Mouse (Mus musculus) bone marrow macrophage, adult 2 months (primary cell): ENCODE results near the gene Hes7. TPM values are rescaled to one million over a fixed set of nuclear protein-coding genes. Genes with fewer than 3 reads are reported as not detected.

Experiments
- H3K27ac ChIP-seq: 2 replicates; pipeline ENCODE4 v1.5.1; 2012; ENCODE audit warnings: low read depth, low read length; ENCODE audit not compliant: insufficient read depth
- H3K4me1 ChIP-seq: 2 replicates; pipeline ENCODE4 v1.6.1; 2012; ENCODE audit warnings: low read length; ENCODE audit not compliant: control insufficient read depth, insufficient read depth
- H3K4me3 ChIP-seq: 2 replicates; pipeline ENCODE4 v1.5.1; 2012; ENCODE audit warnings: mild to moderate bottlenecking, low read length, moderate library complexity; ENCODE audit not compliant: insufficient read depth
- CTCF ChIP-seq: IDR thresholded peaks from 2 replicates; pipeline ENCODE4 v1.5.1; 2012; ENCODE audit warnings: low read depth, mild to moderate bottlenecking, low read length, moderate library complexity
- POLR2A ChIP-seq: IDR thresholded peaks from 2 replicates; pipeline ENCODE4 v1.6.1; 2012; ENCODE audit warnings: mild to moderate bottlenecking, low read depth, low read length, borderline replicate concordance
- polyA plus RNA-seq: library from polyadenylated mRNA; stranded (reverse); fragments of >200 nt; gene quantifications from 2 replicates; pipeline ENCODE4 v1.2.4, GENCODE M21; 2012; ENCODE audit not compliant: missing spikeins, insufficient read depth, insufficient read length

Gene Hes7
- polyA plus RNA-seq, 1 experiment: 0.71 TPM

DNA sequence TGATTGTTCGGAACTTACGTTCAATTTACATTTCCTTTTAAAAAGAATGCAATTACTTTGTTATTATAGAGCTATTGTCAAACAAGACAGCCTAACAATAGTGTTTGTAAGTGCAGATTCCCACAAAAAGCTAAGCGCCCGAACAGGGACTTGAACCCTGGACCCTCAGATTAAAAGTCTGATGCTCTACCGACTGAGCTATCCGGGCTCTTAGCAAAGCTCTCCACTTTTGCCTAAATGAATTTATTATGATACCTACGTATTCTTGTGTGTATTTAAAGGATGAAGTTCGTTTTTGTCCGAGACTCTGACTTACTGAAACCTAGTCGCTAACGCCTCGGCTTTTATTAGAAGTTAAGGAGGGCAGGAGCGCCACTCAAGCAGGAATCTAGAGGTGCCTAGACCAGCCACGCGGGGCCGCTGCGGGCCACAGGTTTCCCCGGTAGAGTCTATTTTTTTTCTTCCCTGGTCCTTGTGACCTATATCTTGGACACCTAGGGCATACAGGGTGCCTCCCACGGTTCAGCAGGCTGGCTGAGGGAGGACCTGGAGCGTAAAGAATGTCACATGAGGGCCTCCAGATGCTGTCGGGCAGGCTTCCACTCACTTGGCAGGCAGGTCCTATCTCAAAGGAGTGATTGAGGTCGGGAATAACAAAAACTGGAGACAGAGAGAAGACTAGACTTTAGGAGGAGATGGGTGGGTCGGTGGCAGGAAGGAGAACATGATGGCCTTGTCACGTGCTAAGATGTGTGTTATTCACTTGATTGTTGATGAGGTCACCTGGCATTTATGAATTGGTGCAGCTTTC is 5.0 kb downstream of the Hes7 start:
- Histone ChIP-seq H3K4me3 (peak overlapping the region; percentile 56), H3K4me1 (peaks cover 15% of the 10 kb centered on the region), H3K27ac (no peak overlapping the region)
- TF ChIP-seq CTCF (peak; percentile 69), POLR2A (no peak)

DNA sequence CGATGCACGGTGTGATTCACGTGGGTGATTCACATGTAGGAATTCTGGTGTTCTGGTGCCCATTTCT is 5.5 kb downstream of the Hes7 start, which contains the start of gene Aloxe3:
Gene Aloxe3, plus strand, starts transcription at position 45 of the 67 bp plus-strand sequence.
- no peak for TF ChIP-seq CTCF
- TF ChIP-seq POLR2A: no peak
- H3K4me3 ChIP-seq: peak within 1 kb of the TSS; percentile 56
- peaks cover 15% of the 10 kb centered on the region for H3K4me1 ChIP-seq
- no peak within 1 kb of the TSS for H3K27ac ChIP-seq

DNA sequence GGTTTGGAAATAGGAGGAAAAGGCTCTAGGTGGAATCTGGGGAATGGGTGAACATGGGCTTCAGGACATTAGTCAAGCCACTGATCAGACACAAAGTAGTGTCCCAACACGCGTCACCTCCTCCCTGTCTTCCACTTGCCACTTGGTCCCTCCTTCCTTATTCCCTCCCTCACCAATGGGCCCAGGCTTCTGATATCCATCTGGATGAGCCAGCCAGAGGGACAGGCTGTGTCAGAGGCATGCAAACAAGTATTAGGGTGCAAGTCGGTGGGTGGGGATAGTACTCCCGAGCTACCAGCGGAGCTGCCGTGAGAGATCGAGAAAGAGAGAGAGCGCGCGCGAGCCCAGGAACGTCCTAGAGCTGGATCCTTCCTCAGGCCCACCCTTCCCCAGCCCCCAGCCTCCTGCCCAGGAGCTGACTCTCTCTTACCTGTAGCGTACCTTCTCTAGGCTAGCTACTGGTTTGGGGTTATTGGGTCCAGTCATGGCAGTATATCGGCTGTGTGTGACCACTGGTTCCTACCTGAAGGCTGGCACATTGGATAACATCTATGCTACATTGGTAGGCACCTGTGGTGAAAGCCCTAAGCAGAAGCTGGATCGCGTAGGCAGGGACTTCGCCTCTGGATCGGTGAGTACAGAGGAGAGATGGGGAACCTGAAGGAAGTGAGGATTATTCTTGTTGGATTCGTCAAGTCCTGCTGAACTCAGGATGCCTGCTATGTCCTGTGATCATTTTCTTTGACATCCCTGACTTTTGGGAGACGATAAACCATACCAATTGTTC is 5.9 kb downstream of the Hes7 start:
- peaks cover 12% of the 10 kb centered on the region for H3K4me1 ChIP-seq
- TF ChIP-seq POLR2A (no peak), CTCF (no peak; the same call in 1 of the 2 replicates)
- no peak overlapping the region for H3K27ac ChIP-seq
- peak overlapping the region; percentile 56 for H3K4me3 ChIP-seq

DNA sequence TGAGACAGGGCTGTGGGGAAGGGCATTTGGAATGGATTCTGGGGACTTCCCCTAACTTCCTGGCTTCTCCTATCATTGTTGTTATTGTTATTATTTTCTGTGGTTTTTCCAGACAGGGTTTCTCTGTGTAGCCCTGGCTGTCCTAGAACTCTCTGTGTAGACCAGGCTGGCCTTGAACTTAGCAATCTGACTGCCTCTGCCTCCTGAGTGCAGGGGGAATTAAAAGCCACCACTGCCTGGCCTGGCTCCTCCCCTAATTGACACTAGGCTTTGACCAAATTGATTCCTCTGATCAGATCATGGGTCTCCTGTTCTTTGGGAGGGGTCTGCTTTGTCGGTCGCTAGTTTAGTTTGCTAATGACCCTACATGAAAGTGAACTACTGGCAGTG is 6.5 kb downstream of the Hes7 start:
- Histone ChIP-seq H3K27ac (no peak overlapping the region), H3K4me1 (peaks cover 12% of the 10 kb centered on the region), H3K4me3 (no peak overlapping the region)
- TF ChIP-seq POLR2A: no peak
- TF ChIP-seq CTCF: no peak

DNA sequence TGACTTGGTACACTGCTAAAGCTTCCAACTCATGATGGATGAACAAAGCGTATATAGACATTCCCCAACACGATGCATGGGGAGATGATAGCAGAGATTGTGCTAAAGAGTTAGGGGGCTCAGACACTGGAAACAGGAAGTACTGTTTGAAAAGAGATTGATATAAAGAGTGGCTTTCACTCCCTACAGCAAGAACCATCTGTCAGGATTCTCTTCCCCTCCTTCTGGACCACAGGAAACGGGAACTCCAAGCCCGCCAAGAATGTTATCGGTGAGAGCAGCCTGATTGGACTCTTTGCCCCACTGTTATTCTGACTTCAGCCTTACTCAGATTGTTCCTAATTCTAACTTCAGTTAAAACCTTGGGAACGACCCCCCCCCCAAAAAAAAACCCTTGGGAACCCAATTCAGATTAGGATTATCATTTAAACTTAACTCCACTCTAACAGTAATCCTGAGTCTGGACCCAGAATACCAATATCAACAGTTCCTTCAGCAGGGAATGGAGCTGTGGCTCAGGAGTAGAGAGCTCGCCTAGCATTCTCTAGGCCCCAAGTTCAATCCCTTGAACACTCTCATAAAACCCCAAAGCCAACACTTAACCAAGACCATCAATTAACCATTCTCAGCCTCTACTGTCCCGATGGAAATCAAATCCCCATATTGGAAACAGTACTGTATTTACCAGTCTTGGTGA is 8.4 kb downstream of the Hes7 start:
- H3K27ac ChIP-seq: no peak overlapping the region
- no peak for TF ChIP-seq POLR2A
- TF ChIP-seq CTCF: no peak
- H3K4me3 ChIP-seq: no peak overlapping the region
- peaks cover 12% of the 10 kb centered on the region for H3K4me1 ChIP-seq

DNA sequence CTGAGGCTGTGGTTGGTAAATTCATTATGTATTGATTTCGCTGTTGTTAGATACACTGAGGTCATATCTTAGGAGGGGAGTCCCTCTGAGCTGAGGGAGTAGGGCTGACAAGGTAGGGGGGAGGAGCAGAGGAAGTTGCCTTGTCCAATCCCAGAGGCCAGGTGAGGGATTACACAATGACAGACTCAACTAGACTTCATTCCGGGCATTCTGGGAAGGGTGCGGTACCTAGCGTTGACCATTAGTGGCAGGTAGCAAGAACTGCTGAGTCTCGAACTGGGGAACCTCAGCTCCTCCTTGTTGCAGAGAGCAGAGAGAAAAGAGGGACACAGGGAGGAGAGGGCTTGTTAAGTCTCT is 13.3 kb downstream of the Hes7 start:
- no peak overlapping the region for H3K27ac ChIP-seq
- peaks cover 25% of the 10 kb centered on the region for H3K4me1 ChIP-seq
- H3K4me3 ChIP-seq: no peak overlapping the region
- TF ChIP-seq CTCF (no peak), POLR2A (no peak)

DNA sequence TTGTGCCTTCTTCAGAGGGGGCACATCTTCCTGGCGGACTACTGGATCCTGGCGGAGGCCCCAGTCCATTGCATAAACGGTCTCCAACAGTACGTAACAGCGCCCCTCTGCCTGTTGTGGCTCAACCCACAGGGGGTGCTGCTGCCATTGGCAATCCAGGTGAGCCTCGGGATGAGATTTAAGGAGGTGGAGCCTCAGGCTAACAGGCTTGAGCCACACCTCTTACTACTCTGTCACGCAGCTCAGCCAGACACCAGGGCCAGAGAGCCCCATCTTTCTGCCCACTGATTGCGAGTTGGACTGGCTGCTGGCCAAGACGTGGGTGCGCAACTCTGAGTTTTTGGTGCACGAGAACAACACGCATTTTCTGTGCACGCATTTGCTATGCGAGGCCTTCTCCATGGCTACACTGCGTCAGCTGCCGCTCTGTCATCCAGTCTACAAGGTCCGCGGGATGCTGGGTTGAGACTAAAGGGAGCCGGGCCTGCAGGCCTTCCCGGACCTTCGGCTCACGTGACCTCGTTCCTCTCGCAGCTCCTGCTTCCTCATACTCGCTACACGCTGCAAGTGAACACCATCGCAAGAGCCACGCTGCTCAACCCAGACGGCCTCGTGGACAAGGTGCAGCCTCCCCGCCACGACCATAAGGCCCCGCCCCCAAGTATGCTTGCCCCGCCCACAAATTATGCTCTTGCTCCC is 13.9 kb downstream of the Hes7 start:
- no peak for TF ChIP-seq CTCF
- TF ChIP-seq POLR2A: no peak
- Histone ChIP-seq H3K4me3 (no peak overlapping the region), H3K27ac (no peak overlapping the region), H3K4me1 (peaks cover 25% of the 10 kb centered on the region)

DNA sequence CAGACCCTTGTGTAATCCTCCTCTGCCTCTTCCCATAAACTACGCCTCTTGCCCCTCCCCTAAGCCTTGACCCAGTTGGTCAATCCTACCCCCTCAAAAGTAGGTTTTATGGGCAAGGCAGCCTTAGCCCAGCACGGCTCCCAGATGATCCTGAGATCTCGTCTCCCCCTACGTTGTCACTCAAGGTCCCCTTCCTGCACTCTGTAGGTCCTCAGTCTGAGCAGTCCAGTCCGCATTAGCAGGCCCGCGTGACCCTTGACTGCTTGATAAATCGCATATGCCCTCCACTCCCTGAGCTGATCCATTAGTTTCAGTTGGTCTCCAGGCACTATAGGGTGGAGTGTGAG is 14.4 kb downstream of the Hes7 start:
- Histone ChIP-seq H3K4me3 (no peak overlapping the region), H3K27ac (no peak overlapping the region), H3K4me1 (peaks cover 20% of the 10 kb centered on the region)
- TF ChIP-seq CTCF (no peak), POLR2A (no peak)

DNA sequence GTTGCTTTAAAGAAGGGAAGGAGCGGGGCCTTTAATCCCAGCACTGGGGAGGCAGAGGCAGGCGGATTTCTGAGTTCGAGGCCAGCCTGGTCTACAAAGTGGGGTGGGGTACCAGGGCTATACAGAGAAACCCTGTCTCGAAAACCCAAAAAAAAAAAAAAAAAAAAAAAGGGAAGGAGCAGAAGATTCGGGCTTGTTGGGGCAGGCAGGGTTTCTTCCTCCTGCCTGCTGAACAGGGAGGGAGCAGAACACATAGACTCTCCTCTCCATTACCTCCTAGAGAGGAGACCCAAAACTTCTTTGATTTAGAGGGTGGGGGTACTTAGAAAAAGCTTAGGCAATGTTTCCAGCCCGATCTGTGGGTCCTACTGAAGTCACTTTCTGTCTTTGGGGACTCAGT is 15.2 kb downstream of the Hes7 start:
- TF ChIP-seq POLR2A (no peak), CTCF (no peak)
- H3K27ac ChIP-seq: no peak overlapping the region
- no peak overlapping the region for H3K4me3 ChIP-seq
- peaks cover 15% of the 10 kb centered on the region for H3K4me1 ChIP-seq
